Mouse (Mus musculus): Measurements from ENCODE around the gene Serf2. TPM values are rescaled to one million over a fixed set of nuclear protein-coding genes. Genes with fewer than 3 reads are reported as not detected.
A peak's percentile ranks its signal among the peaks of the same experiment; 100 is the strongest.

The Serf2 gene
- total and polyA plus RNA-seq, 2 experiments from 2014 or later: 235 to 278 TPM

- no peak for ATAC-seq (ENCODE audit: low FRiP score)
- peaks cover 8% of the 10 kb centered on the region; the same call in 1 of the 2 replicates for H3K36me3 ChIP-seq (ENCODE audit: insufficient read depth, low read length)
- 0 out of 2 replicates have a peak, but pooled peaks cover 4% of the 10 kb centered on the region for H3K4me1 ChIP-seq (ENCODE audit: insufficient read depth, low read length)
- H3K9ac ChIP-seq (replicated peaks; ENCODE audit: low read length, poor library complexity, severe bottlenecking): no peak overlapping the region
- DNase-seq (ENCODE audit: low spot score): peak; percentile 33
- WGBS: 16% methylated on average over 9 of the region's 9 CpGs
- no peaks in the 10 kb centered on the region for H3K9me3 ChIP-seq (ENCODE audit: low read length)
- peak overlapping the region; percentile 69; the same call in 1 of the 2 replicates for H3K27ac ChIP-seq (ENCODE audit: low read depth, low read length)
- no peaks in the 10 kb centered on the region for H3K27me3 ChIP-seq (ENCODE audit: insufficient read depth, low read length)
- TF ChIP-seq CTCF (IDR thresholded peaks at IDR 0.05): peak; percentile 59
- peak overlapping the region; percentile 93 for H3K4me2 ChIP-seq (ENCODE audit: low read depth, low read length, poor library complexity, severe bottlenecking)
- peak overlapping the region; percentile 95; the same call in 1 of the 2 replicates for H3K4me3 ChIP-seq (ENCODE audit: low read depth, low read length)
Measured at GRCm38 (mm10) chr2:121448136-121448535, 859 bp upstream of the Serf2 start.

- ATAC-seq (ENCODE audit: low FRiP score) (peak; percentile 80), DNase-seq (ENCODE audit: low spot score) (no peak)
- Histone ChIP-seq H3K27me3 (ENCODE audit: insufficient read depth, low read length) (no peaks in the 10 kb centered on the region), H3K9me3 (ENCODE audit: low read length) (no peaks in the 10 kb centered on the region), H3K4me1 (ENCODE audit: insufficient read depth, low read length) (0 out of 2 replicates have a peak, but pooled peaks cover 4% of the 10 kb centered on the region), H3K4me3 (ENCODE audit: low read depth, low read length) (peak overlapping the region; percentile 95), H3K9ac (replicated peaks; ENCODE audit: low read length, poor library complexity, severe bottlenecking) (peak overlapping the region; percentile 92), H3K36me3 (ENCODE audit: insufficient read depth, low read length) (peaks cover 12% of the 10 kb centered on the region; the same call in 1 of the 2 replicates), H3K27ac (ENCODE audit: low read depth, low read length) (peak overlapping the region; percentile 94), H3K4me2 (ENCODE audit: low read depth, low read length, poor library complexity, severe bottlenecking) (peak overlapping the region; percentile 93)
- under 1% methylated on average over 53 of the region's 54 CpGs for WGBS
- no peak for TF ChIP-seq CTCF (IDR thresholded peaks at IDR 0.05)
Measured at GRCm38 (mm10) chr2:121449545-121450011, 583 bp downstream of the Serf2 start.

- WGBS: 3% methylated on average over 7 of the region's 7 CpGs
- Histone ChIP-seq H3K4me3 (ENCODE audit: low read depth, low read length) (peak overlapping the region; percentile 95), H3K27me3 (ENCODE audit: insufficient read depth, low read length) (no peaks in the 10 kb centered on the region), H3K4me2 (ENCODE audit: low read depth, low read length, poor library complexity, severe bottlenecking) (peak overlapping the region; percentile 93), H3K9ac (replicated peaks; ENCODE audit: low read length, poor library complexity, severe bottlenecking) (peak overlapping the region; percentile 92), H3K9me3 (ENCODE audit: low read length) (no peaks in the 10 kb centered on the region), H3K27ac (ENCODE audit: low read depth, low read length) (peak overlapping the region; percentile 94), H3K4me1 (ENCODE audit: insufficient read depth, low read length) (0 out of 2 replicates have a peak, but pooled peaks cover 4% of the 10 kb centered on the region), H3K36me3 (ENCODE audit: insufficient read depth, low read length) (peaks cover 12% of the 10 kb centered on the region; the same call in 1 of the 2 replicates)
- no peak for ATAC-seq (ENCODE audit: low FRiP score)
- no peak for DNase-seq (ENCODE audit: low spot score)
- TF ChIP-seq CTCF (IDR thresholded peaks at IDR 0.05): no peak
Measured at GRCm38 (mm10) chr2:121450093-121450492, 1.1 kb downstream of the Serf2 start.

GRCm38 (mm10) chr2:121452361-121452760 lies 3.4 kb downstream of the Serf2 start:
- Histone ChIP-seq H3K9me3 (ENCODE audit: low read length) (no peaks in the 10 kb centered on the region), H3K4me1 (ENCODE audit: insufficient read depth, low read length) (0 out of 2 replicates have a peak, but pooled peaks cover 4% of the 10 kb centered on the region), H3K4me2 (ENCODE audit: low read depth, low read length, poor library complexity, severe bottlenecking) (no peak overlapping the region), H3K27ac (ENCODE audit: low read depth, low read length) (no peak overlapping the region), H3K36me3 (ENCODE audit: insufficient read depth, low read length) (peaks cover 12% of the 10 kb centered on the region; the same call in 1 of the 2 replicates), H3K27me3 (ENCODE audit: insufficient read depth, low read length) (no peaks in the 10 kb centered on the region), H3K4me3 (ENCODE audit: low read depth, low read length) (no peak overlapping the region), H3K9ac (replicated peaks; ENCODE audit: low read length, poor library complexity, severe bottlenecking) (no peak overlapping the region)
- WGBS: 87% methylated on average over 4 of the region's 4 CpGs
- no peak for DNase-seq (ENCODE audit: low spot score)
- no peak for TF ChIP-seq CTCF (IDR thresholded peaks at IDR 0.05)
- no peak for ATAC-seq (ENCODE audit: low FRiP score)

GRCm38 (mm10) chr2:121452990-121453389 lies 4.0 kb downstream of the Serf2 start, which contains the start of gene Hypk:
Gene Hypk (plus strand): TSS chr2:121453290.
- H3K4me2 ChIP-seq (ENCODE audit: low read depth, low read length, poor library complexity, severe bottlenecking): no peak within 1 kb of the TSS

GRCm38 (mm10) chr2:121453917-121454316 lies 4.9 kb downstream of the Serf2 start:
- H3K36me3 ChIP-seq (ENCODE audit: insufficient read depth, low read length): peaks cover 12% of the 10 kb centered on the region; the same call in 1 of the 2 replicates
- DNase-seq (ENCODE audit: low spot score): no peak
- WGBS: 77% methylated on average over 6 of the region's 6 CpGs
- H3K27me3 ChIP-seq (ENCODE audit: insufficient read depth, low read length): no peaks in the 10 kb centered on the region
- 0 out of 2 replicates have a peak, but pooled peaks cover 4% of the 10 kb centered on the region for H3K4me1 ChIP-seq (ENCODE audit: insufficient read depth, low read length)
- H3K9ac ChIP-seq (replicated peaks; ENCODE audit: low read length, poor library complexity, severe bottlenecking): no peak overlapping the region
- no peak for ATAC-seq (ENCODE audit: low FRiP score)
- H3K27ac ChIP-seq (ENCODE audit: low read depth, low read length): no peak overlapping the region
- no peak overlapping the region for H3K4me3 ChIP-seq (ENCODE audit: low read depth, low read length)
- TF ChIP-seq CTCF (IDR thresholded peaks at IDR 0.05): no peak
- H3K4me2 ChIP-seq (ENCODE audit: low read depth, low read length, poor library complexity, severe bottlenecking): no peak overlapping the region
- no peaks in the 10 kb centered on the region for H3K9me3 ChIP-seq (ENCODE audit: low read length)

More at GRCm38 (mm10) chr2:121452990-121453389, 4.0 kb downstream of the Serf2 start, which contains the start of gene Hypk:
- TF ChIP-seq CTCF (IDR thresholded peaks at IDR 0.05): no peak
- ATAC-seq (ENCODE audit: low FRiP score) (no peak), DNase-seq (ENCODE audit: low spot score) (no peak)
- 0 out of 2 replicates have a peak, but pooled peaks cover 4% of the 10 kb centered on the region for H3K4me1 ChIP-seq (ENCODE audit: insufficient read depth, low read length)
- H3K36me3 ChIP-seq (ENCODE audit: insufficient read depth, low read length): peaks cover 12% of the 10 kb centered on the region; the same call in 1 of the 2 replicates
- H3K9me3 ChIP-seq (ENCODE audit: low read length): no peaks in the 10 kb centered on the region
- H3K9ac ChIP-seq (replicated peaks; ENCODE audit: low read length, poor library complexity, severe bottlenecking): no peak within 1 kb of the TSS
- no peak within 1 kb of the TSS for H3K27ac ChIP-seq (ENCODE audit: low read depth, low read length)
- WGBS: 83% methylated on average over 4 of the region's 4 CpGs
- H3K4me3 ChIP-seq (ENCODE audit: low read depth, low read length): no peak within 1 kb of the TSS
- no peaks in the 10 kb centered on the region for H3K27me3 ChIP-seq (ENCODE audit: insufficient read depth, low read length)

All from midbrain, postnatal 0 days (tissue).